Mouse (Mus musculus) layer of hippocampus, adult 8-10 months (tissue): ENCODE data around the gene Shisa5. TPM values are rescaled to one million over a fixed set of nuclear protein-coding genes. Genes with fewer than 3 reads are reported as not detected.

Source experiments
- DNase-seq, 2 experiments: peaks; one replicate each; pipeline ENCODE4 v3.0.0; 2022; ENCODE audit warnings: low spot score in 2 of 2
- total RNA-seq, 4 experiments: library from RNA; stranded (reverse); gene quantifications; 2 replicates each; pipeline ENCODE4 v1.2.4; 2022

Gene Shisa5
- 10 to 100 TPM; 56.6 to 94.6 (median 77.2) TPM for total RNA-seq

GRCm38 (mm10) chr9:109038086-109038895, at the start of gene Shisa5:
Gene Shisa5, plus strand, starts transcription at chr9:109038565.
- no peak for DNase-seq

- DNase-seq = no peak
Observed at GRCm38 (mm10) chr9:108989802-108990461, 48.4 kb upstream of the Shisa5 start.

GRCm38 (mm10) chr9:108990462-108990820, 47.9 kb upstream of the Shisa5 start:
- DNase-seq = no peak

- peak; percentile 94 to 97 for DNase-seq
Observed at GRCm38 (mm10) chr9:108991428-108992084, 46.8 kb upstream of the Shisa5 start, which contains the start of gene Pfkfb4. Gene Pfkfb4, plus strand, starts transcription at chr9:108991778.

GRCm38 (mm10) chr9:108992085-108992469, 46.3 kb upstream of the Shisa5 start:
- peak in 1 of 2 experiments; percentile 50 for DNase-seq

GRCm38 (mm10) chr9:108992620-108993361, 45.6 kb upstream of the Shisa5 start:
- no peak for DNase-seq

- DNase-seq = no peak
Observed at GRCm38 (mm10) chr9:108996411-108996810, 42.0 kb upstream of the Shisa5 start.

GRCm38 (mm10) chr9:108998287-108999166, 39.8 kb upstream of the Shisa5 start:
- no peak for DNase-seq

- no peak for DNase-seq
Observed at GRCm38 (mm10) chr9:108999167-108999526, 39.2 kb upstream of the Shisa5 start.

- DNase-seq = peak in 1 of 2 experiments; percentile 71
Observed at GRCm38 (mm10) chr9:109000726-109001125, 37.6 kb upstream of the Shisa5 start.

- DNase-seq = no peak
Observed at GRCm38 (mm10) chr9:109003201-109003600, 35.2 kb upstream of the Shisa5 start.

GRCm38 (mm10) chr9:109007025-109007780, 31.2 kb upstream of the Shisa5 start:
- DNase-seq = no peak

- no peak for DNase-seq
Observed at GRCm38 (mm10) chr9:109008081-109008480, 30.3 kb upstream of the Shisa5 start.

GRCm38 (mm10) chr9:109008994-109009635, 29.2 kb upstream of the Shisa5 start:
- no peak for DNase-seq

- no peak for DNase-seq
Observed at GRCm38 (mm10) chr9:109009636-109010315, 28.6 kb upstream of the Shisa5 start.

GRCm38 (mm10) chr9:109010316-109010690, 28.1 kb upstream of the Shisa5 start:
- DNase-seq = no peak

GRCm38 (mm10) chr9:109015397-109015796, 23.0 kb upstream of the Shisa5 start:
- no peak for DNase-seq

GRCm38 (mm10) chr9:109016973-109017604, 21.3 kb upstream of the Shisa5 start:
- no peak for DNase-seq
